Mouse (Mus musculus) MEL (cell line): ENCODE results near the gene Akip1.

Source experiments
- CTCF ChIP-seq, 3 experiments: IDR thresholded peaks in 2 of 3; conservative IDR thresholded peaks in 1 of 3; 2 replicates each; pipeline ENCODE4 v1.5.1; 2011 to 2012; ENCODE audit warnings: low read length in 3 of 3, low read depth in 2 of 3, mild to moderate bottlenecking in 2 of 3, improper control_type of control experiment in 1 of 3, inconsistent platforms in 1 of 3, mixed read lengths in 1 of 3, moderate library complexity in 1 of 3; ENCODE audit not compliant: control insufficient read depth in 1 of 3, insufficient read depth in 1 of 3, poor library complexity in 1 of 3, severe bottlenecking in 1 of 3
- GATA1 ChIP-seq: IDR thresholded peaks from 2 replicates; pipeline ENCODE4 v1.6.1; 2011; ENCODE audit warnings: low read depth, low read length, improper control_type of control experiment
- MEF2A ChIP-seq: IDR thresholded peaks from 2 replicates; pipeline ENCODE4 v1.6.1; 2014; ENCODE audit warnings: low read depth, mild to moderate bottlenecking, inconsistent platforms, low read length, improper control_type of control experiment; ENCODE audit not compliant: poor library complexity, insufficient replicate concordance, severe bottlenecking; ENCODE audit errors: extremely low read depth

GRCm38 (mm10) chr7:109666664-109667063 is 36.8 kb upstream of the Akip1 start:
- no peak for TF ChIP-seq CTCF (IDR thresholded peaks at IDR 0.05 in 2 of 3, conservative IDR thresholded peaks at IDR 0.05 in 1 of 3; ENCODE audit: control insufficient read depth in 1 of 3, insufficient read depth in 1 of 3, low read depth in 2 of 3, low read length in 3 of 3, poor library complexity in 1 of 3, severe bottlenecking in 1 of 3)
- no peak for TF ChIP-seq MEF2A
- no peak for TF ChIP-seq GATA1
